Mouse (Mus musculus): ENCODE measurements around the gene Bicc1.
A peak's percentile ranks its signal among the peaks of the same experiment; 100 is the strongest.
"Not testable (repeated sequence)": the region's sequence is repeated elsewhere in the genome, so short reads cannot be mapped to it uniquely, and the experiment has no call there.

The Bicc1 gene

DNA sequence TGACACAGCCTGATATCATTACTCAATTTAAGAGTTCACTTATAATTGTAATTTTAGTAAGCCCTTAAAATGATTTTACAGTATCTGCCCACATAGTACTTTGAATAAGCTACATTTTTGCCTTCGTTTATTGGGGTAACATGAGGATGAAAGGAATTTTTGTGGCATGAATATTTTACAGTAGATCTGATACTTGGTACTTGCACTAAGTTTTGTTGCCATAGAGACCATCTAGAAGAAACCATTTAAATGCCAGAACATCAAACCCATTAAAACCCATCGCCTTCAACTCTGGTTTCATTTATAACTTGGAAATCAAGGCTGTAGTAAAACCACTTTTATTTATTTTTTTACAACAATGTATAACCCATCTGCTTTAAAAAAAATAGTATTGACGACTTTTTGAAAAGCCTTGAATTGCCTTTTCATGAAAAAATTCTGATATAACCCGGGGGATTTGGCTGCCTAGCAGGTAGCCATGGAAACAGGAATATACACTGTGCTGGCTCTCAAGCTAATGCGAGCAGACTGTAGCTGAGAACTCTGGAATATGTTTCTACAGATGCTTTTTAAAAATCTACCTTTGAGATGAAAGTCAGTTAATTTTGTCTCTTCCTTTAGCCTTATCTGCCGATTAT, 165.9 kb downstream of the Bicc1 start:
- no peak for DNase-seq

DNA sequence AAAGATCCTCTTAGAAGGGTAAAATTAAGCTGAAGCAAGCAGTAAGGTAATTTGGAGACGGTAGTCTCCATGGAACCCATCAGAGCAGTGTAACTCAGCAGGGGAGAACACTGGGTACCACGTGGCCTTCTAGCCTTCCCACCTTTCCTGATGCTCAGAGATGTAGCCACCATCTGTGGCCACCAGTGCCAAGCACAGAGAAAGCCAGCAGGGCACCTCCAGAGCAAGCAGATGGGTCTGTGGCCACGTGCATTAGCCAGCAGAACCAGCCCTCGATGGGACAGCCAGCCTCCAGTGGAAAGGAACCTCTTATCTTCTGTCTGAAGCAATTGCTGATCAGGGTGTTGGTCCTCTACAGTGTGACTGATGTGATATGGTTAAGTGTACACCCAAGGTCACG, 172.1 kb downstream of the Bicc1 start:
- DNase-seq = no peak

DNA sequence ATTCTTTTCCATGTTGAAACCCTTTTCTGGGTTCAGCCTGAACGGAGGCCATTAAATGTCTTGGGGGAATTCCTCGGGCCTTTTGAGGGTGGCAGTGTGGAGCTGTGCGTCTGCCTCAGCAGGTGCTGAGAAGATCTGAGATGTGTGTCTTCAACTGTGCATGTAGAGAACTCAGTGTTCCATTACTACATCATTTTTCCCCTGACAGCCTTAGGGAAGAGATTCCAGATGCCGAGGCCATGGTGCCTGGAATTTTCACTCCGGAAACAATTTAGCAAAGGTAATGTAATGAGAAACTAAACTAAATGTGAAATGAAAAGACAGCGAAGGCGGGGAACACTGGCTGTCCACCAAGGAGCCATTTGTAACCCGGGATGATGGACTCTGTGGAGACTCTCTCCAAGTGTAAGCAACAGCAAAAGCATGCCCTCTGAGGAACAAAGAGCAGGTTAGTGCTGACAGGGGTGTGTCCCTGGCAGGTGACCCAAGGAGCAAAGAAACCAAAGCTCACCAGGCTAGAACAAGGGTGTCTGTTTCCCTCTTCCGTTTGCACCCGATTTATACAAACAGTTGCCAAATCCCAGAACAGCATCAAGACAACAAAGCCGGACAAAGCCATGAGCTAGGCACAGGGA, 176.3 kb downstream of the Bicc1 start:
- no peak for DNase-seq

DNA sequence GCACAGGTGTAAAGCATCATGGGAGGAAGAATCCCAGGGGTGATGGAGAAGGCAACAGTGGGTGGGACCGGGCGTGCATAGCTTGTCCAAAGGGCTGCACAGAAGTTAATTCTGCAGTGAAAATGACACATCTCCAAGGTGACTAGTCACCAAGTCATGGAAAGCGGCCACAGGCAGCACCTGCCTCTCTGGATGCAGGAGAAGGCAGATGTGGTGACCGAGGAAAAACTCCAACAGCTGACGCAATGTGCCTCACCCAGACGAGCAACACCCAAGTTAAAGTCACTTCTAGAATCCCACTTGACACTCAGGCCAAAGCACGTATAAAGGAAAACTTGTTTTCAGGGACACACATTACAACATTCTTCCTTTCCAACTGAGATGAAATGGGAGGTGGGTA, 177.3 kb downstream of the Bicc1 start:
- no peak for DNase-seq

DNA sequence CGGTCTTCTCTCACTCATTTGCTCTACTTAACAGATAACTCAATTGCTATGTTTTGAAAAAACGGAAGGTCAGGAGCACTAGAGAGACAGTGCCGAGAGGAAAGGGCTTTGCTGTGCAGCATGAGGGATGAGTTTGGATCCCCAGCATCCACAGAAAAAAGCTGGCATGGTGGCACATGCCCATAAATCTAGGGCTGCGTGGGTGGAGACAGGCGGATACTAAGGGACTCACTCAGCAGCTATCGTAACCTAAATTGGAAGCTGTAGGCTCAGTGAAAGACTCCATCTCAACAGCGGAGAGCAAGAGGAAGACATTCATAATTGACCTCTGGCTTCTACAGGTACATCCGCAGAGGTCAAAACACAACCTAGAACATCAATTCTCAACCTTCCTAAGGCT, 179.8 kb downstream of the Bicc1 start:
- DNase-seq = no peak

DNA sequence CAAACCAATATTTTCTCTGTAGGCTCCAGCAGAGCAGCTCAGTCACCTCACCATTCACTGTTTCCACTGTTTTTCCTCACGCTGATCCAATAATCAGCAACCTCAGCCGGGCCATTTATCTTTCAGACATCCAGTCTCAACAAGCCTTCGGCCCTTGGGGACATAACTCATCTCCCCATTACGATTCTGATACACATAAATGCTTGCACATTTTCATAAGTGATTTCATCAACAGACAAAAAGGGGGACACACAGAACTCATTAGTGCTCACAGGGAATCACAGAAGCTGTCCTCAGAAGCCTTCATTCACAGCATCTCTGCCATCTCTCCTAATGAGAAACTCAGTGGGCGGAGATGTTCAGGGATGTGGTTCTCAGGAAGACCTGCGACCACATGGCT, 182.4 kb downstream of the Bicc1 start:
- DNase-seq = no peak

DNA sequence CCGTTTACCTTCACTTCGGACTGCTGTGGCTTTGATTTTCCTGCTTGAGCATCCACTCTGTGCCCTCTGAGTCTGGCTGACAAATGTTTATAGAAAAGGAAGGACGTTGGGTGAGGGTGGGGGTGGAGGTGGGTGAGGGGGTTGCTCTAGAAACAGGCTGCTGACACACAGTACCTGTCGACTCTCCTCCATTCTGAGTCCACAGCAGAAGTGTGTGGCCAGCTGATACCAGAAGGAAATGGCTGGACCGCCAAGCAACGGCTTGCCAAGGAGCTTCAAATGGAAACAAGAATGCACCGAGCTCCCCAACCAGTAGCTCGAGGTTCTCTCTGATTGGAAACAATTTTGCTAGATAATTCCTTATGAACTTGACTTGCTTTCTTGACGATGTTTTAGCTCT, 182.9 kb downstream of the Bicc1 start:
- DNase-seq = no peak

DNA sequence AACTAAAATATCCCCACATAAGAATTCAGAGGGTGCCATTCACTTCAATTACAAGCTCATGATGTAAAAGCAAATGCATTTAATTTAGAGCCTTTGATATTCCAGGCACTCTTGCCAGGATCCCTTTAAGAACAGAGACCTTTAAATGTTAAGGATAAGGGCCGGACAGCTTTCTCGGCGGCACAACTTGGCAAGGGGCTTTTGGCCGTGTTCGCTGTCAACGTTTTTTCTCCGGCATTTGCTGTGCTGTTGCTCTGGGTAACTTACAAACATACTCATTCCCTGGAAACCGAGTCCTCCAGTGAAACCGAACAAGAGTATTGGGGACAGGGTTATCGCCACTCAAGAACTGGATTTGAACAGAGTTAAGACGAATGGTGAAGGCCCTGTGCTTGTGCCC, 188.3 kb downstream of the Bicc1 start:
- DNase-seq = no peak

DNA sequence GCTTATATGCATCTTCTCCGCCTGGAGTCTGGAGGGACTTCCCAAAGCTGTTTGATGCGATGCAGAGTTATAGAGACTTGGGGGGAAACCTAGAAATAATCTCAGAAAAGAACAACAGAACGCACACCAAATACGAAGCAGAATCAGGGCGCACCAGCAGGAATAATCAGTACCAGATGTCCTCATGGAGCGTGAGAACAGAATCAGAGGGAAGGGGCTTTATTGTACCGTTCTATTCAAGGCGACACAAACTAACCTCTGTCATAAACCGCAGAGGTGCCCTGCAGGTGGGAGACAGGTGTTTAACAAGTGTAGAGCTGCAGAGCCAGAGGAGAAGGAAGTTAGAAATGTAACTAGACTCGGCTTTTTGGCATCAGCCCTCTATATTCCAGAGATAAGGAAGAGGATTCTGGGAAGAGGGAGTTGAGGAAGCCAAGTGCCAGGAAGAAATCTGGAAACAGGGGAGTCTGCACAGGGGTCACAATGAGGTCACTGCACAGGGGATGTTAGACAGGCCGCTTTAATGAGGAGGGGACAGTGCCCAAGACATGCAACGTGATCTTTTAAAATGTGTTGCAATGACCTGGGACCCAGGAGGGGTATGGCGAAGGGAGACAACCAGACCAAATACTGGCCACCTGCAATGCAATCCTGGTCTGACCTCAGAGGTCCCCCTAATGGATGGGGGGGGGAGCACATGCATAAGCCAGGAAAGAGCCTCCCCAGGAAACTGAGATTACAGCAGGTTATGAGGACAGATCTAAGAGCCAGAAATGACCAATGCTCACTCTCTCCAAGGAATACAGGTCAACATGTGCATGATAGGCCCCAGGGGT, 190.4 kb downstream of the Bicc1 start:
- DNase-seq = no peak

DNA sequence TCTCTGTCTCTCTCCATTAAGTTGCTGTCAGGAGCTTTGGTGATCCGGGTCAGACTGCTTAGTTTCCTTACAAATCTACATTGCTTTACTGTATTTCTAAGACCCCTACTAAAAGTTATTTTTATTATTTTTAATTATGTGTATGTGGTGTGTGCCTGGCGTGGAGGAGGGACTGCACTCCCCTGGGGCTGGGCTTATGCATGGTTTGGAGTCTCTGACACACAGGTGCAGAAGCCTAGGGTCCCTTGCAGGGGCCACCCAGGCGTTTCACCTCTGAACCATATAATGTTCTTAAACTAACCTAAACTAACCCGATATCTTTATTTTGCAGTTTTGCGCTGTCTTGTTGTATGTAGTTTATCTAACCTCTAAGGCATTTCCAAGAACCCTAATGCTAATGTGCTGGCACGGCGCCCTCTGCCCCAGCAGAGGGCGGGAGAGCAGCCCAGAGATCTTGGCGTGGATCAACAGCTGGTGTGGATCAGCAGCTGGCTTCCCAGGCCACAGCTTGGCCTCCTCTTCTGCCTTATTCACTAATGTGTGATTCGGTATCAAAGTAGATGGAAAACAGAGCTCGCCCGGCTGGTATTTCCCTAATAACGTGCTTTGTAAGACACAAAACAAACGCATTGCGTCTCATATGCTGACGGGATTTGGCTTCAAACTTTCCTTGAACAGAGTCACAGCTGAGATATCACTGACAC, 192.7 kb downstream of the Bicc1 start:
- DNase-seq = peak; percentile 62

DNA sequence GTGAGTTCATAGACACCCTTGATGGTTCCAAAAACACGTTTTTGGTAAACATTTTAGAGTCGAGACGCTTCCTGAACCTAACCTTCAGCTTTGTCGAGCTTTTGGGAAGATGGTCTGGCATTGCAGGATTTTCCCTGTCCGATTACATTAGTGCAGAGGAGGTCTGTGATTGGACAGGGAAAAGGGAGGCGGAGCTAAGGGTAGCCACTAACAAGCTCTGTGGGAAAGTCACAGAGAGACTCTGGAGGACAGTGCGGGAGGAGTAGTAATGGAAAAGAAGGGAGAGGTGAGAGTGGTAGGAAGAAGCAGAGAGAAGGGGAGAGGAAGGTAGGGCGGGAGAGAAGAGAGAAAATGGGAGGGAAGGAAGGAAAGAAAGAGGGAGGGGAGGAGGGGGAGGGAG, 194.8 kb downstream of the Bicc1 start:
- no peak for DNase-seq

DNA sequence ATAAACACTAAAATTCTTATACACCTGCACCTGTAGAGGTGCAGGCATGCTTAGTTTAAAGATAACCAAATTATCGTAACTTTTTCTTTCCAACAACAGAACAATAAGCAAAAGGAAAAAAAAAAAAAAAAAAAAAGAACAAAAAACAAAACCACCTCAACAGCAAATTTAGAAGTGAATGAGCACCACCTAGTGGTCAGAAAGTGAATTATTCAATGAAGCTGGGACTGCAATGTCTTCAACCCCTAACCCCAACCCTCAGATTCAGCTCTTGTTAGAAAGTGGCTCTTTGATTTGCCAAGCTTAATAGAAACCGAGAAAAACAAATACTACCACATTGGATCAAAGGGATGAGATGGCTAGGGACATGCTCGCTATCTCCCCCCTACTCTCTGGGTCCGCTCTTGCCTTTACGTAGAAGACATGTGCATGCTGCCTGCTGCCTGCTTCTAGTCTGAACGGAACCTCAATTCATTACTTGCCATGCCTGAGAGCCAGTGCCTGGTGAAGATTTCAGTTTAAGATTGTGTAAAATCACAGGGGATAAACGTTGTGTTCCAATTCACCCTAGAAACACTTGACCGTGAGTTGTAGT, 195.8 kb downstream of the Bicc1 start:
- DNase-seq = peak; percentile 49

DNA sequence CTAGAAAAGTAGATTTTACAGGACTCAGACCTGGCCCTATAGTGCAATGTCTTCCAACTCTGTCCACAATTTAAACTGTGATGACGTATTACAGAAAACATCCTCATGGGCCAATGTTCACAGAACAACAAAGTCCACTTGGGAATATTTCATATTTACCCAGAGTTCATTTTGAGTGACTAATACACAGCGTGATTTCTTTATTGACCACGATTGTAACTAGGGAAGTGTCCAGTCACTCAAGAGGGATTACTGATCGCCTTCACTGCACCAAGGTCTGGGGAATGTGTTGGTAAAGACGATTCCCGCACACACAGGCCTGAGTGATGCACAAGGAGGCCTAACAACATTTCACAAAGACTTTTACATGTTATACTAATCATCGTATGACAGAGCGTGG, 197.9 kb downstream of the Bicc1 start:
- DNase-seq = no peak

DNA sequence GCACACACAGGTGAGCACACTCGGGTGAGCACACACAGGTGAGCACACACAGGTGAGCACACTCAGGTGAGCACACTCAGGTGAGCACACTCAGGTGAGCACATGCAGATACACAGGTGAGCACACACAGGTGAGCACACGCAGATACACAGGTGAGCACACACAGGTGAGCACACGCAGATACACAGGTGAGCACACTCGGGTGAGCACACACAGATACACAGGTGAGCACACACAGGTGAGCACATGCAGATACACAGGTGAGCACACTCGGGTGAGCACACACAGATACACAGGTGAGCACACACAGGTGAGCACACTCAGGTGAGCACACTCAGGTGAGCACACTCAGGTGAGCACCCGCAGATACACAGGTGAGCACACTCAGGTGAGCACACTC, 199.1 kb downstream of the Bicc1 start:
- DNase-seq = not testable (repeated sequence)

DNA sequence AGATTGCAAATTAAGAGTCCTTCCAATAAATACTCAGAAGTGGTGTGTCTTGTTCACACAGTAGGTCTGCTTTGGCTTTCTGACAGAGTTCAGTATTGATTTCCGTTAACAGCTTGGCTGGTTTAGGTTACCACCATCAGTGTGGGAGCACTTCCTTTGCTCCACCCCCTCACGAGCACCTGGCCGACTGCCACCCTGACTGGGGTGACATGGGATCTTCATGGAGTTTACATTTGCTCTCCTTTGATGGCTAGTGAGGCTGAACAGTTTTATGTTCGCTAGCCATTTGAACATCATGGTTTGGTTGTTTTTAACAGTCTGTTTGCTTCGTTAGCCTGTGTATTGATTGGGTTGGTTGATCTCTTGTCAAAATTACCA, 206.7 kb downstream of the Bicc1 start:
- DNase-seq = no peak

DNA sequence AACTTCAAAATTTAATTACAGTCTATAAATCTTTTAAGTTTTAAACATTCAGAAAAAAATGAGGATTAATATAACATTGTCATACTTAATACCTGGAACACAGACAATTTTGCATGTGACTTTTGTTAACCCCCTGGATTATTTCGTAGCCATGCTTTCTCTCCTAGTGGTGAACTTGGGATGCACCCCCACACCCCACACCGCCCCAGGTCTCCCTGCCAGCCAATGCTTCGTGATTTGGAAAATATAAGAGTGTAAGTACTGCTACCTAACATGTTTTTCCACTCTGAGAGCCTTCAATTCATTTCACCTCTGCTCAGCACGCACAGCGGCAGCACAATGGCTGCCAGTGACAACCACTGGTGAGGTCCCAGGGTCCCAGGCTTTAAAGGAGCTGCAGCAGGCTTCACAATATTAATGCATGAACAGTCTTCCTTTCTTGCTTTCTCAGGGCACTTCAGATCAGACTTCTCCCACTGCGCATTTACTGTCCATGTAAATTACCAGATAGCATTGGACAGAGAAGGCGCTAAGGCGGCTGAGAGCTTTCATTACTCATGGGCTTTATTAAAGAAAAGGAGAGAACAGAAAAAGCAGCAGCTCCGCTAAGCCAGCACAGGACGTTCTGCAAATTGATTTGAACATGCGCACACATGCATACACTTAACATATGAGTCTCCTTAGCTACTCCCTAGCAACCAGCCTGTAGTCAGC, 207.3 kb downstream of the Bicc1 start:
- DNase-seq = no peak

DNA sequence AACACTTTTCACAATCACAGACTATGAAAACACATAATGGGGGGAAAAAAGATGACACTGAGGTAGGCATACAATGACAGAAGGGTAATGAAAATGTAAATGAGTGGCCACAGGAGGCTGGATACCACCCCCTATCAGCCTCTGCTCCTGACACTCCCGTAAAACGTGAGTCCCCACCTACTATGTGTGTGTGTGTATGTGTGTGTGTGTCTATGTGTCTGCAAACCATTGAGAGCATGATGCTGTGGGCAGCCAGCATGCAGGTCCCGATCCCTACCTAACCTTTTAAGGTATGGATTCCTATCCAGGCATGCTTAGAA, 209.4 kb downstream of the Bicc1 start:
- no peak for DNase-seq

DNA sequence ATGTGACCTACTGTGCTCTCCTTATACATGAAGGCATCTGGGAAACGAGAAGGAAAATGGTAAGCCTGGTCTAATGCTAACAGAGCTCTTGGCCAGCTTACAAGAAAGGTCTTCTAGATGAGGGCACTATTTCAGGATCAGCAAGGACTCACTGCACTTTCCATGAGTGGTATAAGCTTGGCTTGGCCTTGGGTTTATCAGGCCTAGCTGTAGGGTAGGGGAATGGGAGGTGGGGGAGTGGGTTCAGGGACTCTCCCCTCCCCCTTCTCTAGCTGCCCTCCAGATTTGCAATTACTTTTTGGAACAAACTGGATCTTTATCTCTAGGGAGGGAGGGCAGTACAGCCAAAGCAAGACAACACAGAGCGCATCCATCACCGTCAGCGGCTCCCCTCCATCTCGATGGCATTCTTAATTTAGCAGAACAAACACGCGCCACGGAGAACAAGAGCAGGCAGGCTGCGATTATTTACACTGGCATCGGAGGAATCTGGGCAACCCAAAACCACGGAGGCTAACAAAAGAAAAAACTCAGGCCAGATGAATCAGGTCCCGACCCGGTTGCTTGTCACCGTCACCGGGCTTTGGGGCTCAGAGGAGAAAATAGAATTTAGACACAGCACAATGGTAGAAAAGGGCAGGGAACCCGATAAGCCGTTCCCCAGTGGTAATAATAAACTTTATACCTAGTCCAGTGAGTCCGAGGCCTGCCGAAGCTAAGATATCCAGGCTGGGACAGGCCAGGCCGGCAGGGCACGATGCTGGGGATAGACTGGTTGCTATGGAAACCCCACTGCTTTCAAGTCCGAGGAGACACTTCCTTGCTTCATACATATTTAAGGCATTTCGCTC, 210.0 kb downstream of the Bicc1 start:
- DNase-seq = no peak

DNA sequence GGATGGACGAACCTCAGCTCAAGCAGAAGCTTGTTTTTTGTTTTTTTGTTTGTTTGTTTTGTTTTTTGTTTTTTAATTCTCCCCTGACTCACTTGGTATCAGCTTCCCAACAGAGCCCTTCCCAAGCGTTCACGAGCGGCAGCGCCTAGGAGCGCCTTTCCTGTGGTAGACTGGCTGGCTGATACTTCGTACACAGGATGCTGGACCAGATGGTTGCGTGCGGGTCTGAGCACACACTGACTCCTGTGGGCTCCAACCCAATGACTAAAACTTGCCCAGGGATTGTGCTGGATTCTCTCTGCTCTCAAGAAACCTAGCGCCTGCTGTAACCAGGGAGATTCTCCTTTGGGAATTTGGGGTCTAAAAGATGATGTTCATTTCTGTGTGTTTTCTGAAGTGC, 211.2 kb downstream of the Bicc1 start:
- no peak for DNase-seq

DNA sequence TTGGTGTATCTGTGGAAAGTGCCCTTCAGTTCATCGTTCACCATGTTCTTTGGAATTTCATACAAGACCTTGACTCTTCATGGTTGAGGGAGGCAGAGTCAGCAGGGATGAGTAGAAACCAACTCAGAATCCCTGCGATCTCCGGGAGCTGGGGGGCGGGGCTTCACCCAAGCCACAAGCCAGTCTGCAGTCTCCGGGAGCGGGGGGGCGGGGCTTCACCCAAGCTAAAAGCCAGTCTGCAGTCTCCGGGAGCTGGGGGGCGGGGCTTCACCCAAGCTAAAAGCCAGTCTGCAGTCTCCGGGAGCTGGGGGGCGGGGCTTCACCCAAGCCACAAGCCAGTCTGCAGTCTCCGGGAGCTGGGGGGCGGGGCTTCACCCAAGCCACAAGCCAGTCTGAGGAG, 213.4 kb downstream of the Bicc1 start:
- not testable (repeated sequence) for DNase-seq

DNA sequence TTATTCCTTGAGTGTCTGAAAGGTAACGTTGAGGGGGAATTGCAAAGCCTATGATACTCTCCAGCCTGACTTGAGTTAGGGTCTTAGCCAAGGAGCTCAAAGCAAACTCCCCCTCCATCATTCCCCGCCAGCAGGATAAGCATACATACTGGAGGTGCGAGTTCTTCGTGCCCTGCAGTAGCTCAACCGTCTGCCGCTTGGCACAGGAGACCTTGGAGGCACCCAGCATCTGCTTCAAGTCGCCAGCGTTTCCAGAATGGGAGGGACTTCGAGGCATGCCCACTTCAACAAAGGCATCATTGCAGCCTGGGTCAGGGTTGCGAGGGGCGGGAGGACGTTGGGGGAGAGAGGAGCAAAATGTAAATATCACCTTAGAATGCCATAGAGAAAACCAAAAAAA, 214.4 kb downstream of the Bicc1 start:
- no peak for DNase-seq

DNA sequence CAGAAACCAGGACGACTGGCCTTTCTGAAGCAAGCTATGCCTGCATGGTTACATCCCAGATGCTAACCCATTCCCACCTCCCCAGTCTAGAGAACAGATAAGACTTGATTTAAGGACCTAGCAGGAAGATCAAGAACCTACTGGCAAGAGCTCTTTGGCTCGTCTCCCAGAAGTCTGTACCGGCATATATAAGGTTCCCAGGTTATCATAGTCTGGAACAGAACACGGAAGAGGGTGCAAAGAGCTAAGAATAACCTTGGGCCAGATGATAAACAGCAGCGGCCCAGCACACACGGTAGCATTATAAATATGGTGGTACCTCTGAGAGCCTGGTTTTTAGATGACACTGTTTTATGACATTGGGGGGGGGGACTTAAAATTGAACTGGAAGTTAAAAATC, 217.9 kb downstream of the Bicc1 start:
- no peak for DNase-seq
